Mouse (Mus musculus): ENCODE results near the gene Zfp663.

DNA sequence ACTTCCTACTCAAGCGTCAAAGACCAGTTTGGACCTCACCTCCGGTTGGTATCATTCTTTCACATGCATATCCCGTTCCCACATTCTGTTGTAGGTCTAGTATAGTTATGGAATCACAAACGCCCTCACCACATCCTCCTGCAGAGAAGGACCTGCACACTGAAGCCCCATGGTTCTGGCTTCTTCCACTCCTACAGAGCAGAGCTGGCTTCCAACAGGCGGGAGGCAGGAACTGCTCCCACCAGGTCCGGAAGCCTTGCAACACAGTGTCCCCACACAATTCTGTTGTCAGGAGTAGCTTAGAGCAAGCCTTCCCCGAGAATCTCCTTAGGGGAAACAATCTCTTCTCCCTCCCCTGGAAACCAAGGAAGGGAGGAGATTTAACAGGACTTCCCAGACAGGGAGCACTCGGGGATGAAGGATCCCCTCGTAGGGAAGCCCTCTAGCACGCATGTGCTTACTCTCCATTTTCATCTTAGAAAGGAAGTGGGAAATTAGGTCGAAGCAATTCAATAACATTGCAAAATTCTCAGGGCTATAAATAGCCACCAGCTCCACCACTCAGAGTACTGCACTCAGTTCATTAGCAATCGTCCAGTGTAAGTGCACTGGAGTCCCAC lies 47.9 kb downstream of the Zfp663 start:
- TF ChIP-seq EP300 (IDR thresholded peaks at IDR 0.05; ENCODE audit: low read depth in 1 of 2, low read length in 2 of 2) (no peak), POLR2A (IDR thresholded peaks at IDR 0.05; ENCODE audit: control insufficient read depth in 1 of 2, insufficient read depth in 1 of 2, low read depth in 1 of 2, low read length in 2 of 2, poor library complexity in 1 of 2) (no peak), CTCF (IDR thresholded peaks at IDR 0.05 in 2 of 3, conservative IDR thresholded peaks at IDR 0.05 in 1 of 3; ENCODE audit: control insufficient read depth in 1 of 3, insufficient read depth in 1 of 3, low read depth in 2 of 3, low read length in 3 of 3, poor library complexity in 1 of 3, severe bottlenecking in 1 of 3) (no peak), GATA1 (IDR thresholded peaks at IDR 0.05; ENCODE audit: low read depth, low read length) (no peak), UBTF (IDR thresholded peaks at IDR 0.05; ENCODE audit: borderline replicate concordance, insufficient read depth, low read depth, low read length) (no peak), MAX (IDR thresholded peaks at IDR 0.05; ENCODE audit: low read length) (no peak), USF2 (IDR thresholded peaks at IDR 0.05; ENCODE audit: borderline replicate concordance in 1 of 2, insufficient read depth in 1 of 2, low read depth in 1 of 2, low read length in 2 of 2) (no peak), TCF12 (IDR thresholded peaks at IDR 0.05; ENCODE audit: low read depth, low read length) (no peak), E2F4 (IDR thresholded peaks at IDR 0.05; ENCODE audit: borderline replicate concordance, low read depth, low read length) (no peak), TAL1 (IDR thresholded peaks at IDR 0.05; ENCODE audit: low read length) (no peak), GABPA (IDR thresholded peaks at IDR 0.05; ENCODE audit: low read depth, low read length) (no peak)

Data from MEL (cell line).